Mouse (Mus musculus) lung, adult 2 months (tissue): ENCODE measurements at regions not wholly inside any gene's neighbourhood (a gene's known extent, or its start where the extent isn't known, plus 50 kb on each side); places are given as distances from the start of the nearest gene placed in this dataset.

ENCODE experiments used
- DNase-seq: peaks from one replicate; pipeline ENCODE4 v3.0.0; 2022
- H3K4me1 ChIP-seq: fragments of 200-500 bp; 2 replicates; pipeline ENCODE4 v1.6.1; 2011; ENCODE audit warnings: low read length; ENCODE audit not compliant: control insufficient read depth, insufficient read depth
- H3K4me3 ChIP-seq: fragments of 200-500 bp; replicated peaks from 2 replicates; pipeline ENCODE3; 2011; ENCODE audit warnings: low read depth, mild to moderate bottlenecking, control low read depth, low read length; ENCODE audit errors: extremely low read depth
- CTCF ChIP-seq: fragments of 200-500 bp; IDR thresholded peaks from 2 replicates; pipeline ENCODE4 v1.5.1; 2011; ENCODE audit warnings: mild to moderate bottlenecking, low read length, control low read depth; ENCODE audit not compliant: insufficient read depth
- POLR2A ChIP-seq: fragments of 200-500 bp; IDR thresholded peaks from 2 replicates; pipeline ENCODE4 v1.6.1; 2011; ENCODE audit warnings: low read depth, mild to moderate bottlenecking, control low read depth, low read length, borderline replicate concordance; ENCODE audit errors: extremely low read depth
- WGBS: fragments of 180-500 bp; shearing (Covaris S2); methylation state at CpG from one replicate; pipeline ENCODE4 v1.1.7; 2018; 5-methylcytosine and 5-hydroxymethylcytosine counted together

GRCm38 (mm10) chr12:107583151-107583720 lies 94.8 kb downstream of the 3110018I06Rik start:
- no peaks in the 10 kb centered on the region for H3K4me1 ChIP-seq
- 33% methylated on average over 11 of the region's 11 CpGs for WGBS
- TF ChIP-seq POLR2A = no peak
- TF ChIP-seq CTCF = no peak
- DNase-seq = no peak
- H3K4me3 ChIP-seq = no peak overlapping the region

DNA sequence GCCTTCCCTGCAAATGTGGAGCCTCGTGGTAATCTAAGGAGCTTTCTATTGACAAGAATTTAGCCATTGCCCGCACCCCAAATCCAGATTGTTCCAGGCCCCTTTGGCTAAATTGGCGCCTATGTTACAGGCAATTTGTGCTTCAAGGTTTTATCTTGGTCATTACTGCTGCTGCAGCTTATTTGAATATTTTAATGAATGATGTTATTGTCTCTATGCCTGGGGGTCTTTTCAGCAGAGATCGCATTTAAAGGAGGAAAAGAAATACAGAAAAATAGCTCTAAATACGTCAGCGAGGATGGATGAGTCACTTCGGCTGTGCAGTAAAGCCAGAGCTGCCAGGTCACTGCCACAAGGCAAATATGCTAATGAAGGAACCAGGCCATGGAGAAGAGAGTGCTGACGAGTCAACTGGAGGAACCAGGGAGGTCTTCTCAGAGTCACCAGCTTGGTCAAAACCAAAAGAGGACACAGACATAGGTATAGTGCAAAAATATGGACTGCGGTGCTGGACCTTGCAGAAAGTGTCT lies 97.3 kb downstream of the 3110018I06Rik start:
- Histone ChIP-seq H3K4me3 (no peak overlapping the region), H3K4me1 (no peaks in the 10 kb centered on the region)
- no peak for DNase-seq
- TF ChIP-seq CTCF (no peak), POLR2A (no peak)
- WGBS = 76% methylated on average over 9 of the region's 9 CpGs

GRCm38 (mm10) chr12:107596236-107596635 lies 107.8 kb downstream of the 3110018I06Rik start:
- TF ChIP-seq CTCF (no peak), POLR2A (no peak)
- DNase-seq = no peak
- H3K4me3 ChIP-seq = no peak overlapping the region
- H3K4me1 ChIP-seq = no peaks in the 10 kb centered on the region

DNA sequence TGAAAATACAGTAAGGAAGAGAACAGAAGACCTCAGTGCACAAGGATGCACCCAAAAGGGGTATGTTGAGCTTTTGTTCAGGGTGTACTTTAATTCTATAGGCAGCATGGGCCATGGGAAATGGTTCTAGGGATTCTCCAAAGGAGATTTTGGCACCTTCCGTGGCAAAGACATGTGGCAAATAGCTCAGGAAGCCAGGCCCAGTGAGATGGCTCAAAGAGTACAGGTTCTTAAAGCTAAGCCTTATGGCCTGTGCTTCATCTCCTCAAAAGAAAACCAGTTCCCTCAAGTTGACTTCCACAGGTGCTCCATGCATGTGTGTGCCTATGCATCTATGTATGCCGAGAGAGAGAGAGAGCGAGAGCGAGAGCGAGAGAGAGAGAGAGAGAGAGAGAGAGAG lies 112.1 kb downstream of the 3110018I06Rik start:
- 95% methylated on average over 5 of the region's 5 CpGs for WGBS
- H3K4me1 ChIP-seq = no peaks in the 10 kb centered on the region
- no peak for DNase-seq
- no peak overlapping the region for H3K4me3 ChIP-seq
- TF ChIP-seq CTCF (no peak), POLR2A (no peak)

GRCm38 (mm10) chr12:107608966-107609365 lies 120.5 kb downstream of the 3110018I06Rik start:
- Histone ChIP-seq H3K4me3 (no peak overlapping the region), H3K4me1 (no peaks in the 10 kb centered on the region)
- 55% methylated on average over 6 of the region's 6 CpGs for WGBS
- no peak for DNase-seq
- TF ChIP-seq POLR2A (no peak), CTCF (no peak)

- no peak for DNase-seq
- TF ChIP-seq CTCF = no peak
- TF ChIP-seq POLR2A = no peak
- H3K4me3 ChIP-seq = no peak overlapping the region
- no peaks in the 10 kb centered on the region for H3K4me1 ChIP-seq
- WGBS = 70% methylated on average over 4 of the region's 4 CpGs
Observed at GRCm38 (mm10) chr12:107609986-107610385, 121.6 kb downstream of the 3110018I06Rik start.

GRCm38 (mm10) chr12:107617212-107617994 lies 129.0 kb downstream of the 3110018I06Rik start:
- Histone ChIP-seq H3K4me3 (no peak overlapping the region), H3K4me1 (no peaks in the 10 kb centered on the region)
- no peak for DNase-seq
- TF ChIP-seq CTCF (no peak), POLR2A (no peak)
- WGBS = 65% methylated on average over 16 of the region's 16 CpGs

DNA sequence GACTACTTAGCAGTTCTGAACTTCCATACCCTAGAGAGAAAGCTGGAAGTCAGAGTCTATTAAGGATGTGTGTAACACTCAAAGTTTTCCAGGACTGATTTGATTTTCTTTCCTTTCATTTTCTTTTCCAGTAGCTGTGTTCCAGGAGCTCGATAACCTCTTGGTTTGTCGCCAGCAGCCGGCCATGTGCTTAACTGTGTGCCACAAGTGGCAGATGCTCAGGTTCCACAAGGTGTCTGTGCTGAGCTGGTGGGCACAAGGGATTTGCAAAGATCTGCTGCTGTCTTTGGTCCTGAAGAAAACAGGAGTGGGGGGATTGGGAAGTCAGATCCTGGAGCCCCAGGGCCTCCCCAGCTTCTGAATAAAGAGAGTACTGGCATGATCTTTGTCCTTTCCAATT lies 136.0 kb downstream of the 3110018I06Rik start:
- TF ChIP-seq POLR2A (no peak), CTCF (no peak)
- no peak for DNase-seq
- H3K4me1 ChIP-seq = no peaks in the 10 kb centered on the region
- no peak overlapping the region for H3K4me3 ChIP-seq
- 60% methylated on average over 3 of the region's 3 CpGs for WGBS

- Histone ChIP-seq H3K4me3 (no peak overlapping the region), H3K4me1 (peaks cover 2% of the 10 kb centered on the region; the same call in 1 of the 2 replicates)
- 91% methylated on average over 9 of the region's 9 CpGs for WGBS
- DNase-seq = no peak
- TF ChIP-seq CTCF = no peak
- TF ChIP-seq POLR2A = no peak
Observed at GRCm38 (mm10) chr12:107648008-107648407, 159.6 kb downstream of the 3110018I06Rik start.

DNA sequence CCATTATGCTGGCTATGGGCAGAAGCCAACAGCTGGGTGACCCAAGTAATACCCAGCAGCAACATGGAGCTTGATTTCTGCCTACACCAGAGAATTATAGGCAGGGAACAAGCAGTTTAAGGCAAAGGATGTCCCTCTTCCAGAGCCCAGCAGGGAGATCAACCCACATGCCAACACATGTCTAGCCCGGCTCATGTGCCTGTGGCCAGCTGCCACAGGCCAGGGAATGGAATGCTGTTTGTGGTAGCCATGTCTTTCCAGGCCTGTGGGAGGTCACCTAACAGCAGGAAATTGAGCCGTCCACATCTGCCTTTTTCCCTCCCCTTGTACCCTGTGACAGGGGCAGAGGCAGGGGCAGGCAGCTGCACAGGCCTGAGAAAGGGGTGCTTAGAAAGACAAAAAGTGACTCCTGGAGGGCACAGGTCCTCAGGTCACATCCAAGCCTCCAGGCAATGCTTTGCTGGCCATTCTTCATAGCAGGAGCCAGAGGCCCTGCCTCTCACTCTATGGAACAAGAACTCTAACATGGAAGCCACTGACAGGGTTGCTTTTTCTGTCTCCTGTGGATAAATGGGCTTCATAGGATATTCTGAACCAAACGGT lies 163.8 kb downstream of the 3110018I06Rik start:
- no peak overlapping the region for H3K4me3 ChIP-seq
- no peaks in the 10 kb centered on the region for H3K4me1 ChIP-seq
- TF ChIP-seq POLR2A = no peak
- no peak for TF ChIP-seq CTCF
- 50% methylated on average over 3 of the region's 3 CpGs for WGBS
- no peak for DNase-seq
